Mouse (Mus musculus): ENCODE results near the gene Cops7a.
A peak's percentile ranks its signal among the peaks of the same experiment; 100 is the strongest.

Cops7a gene

DNA sequence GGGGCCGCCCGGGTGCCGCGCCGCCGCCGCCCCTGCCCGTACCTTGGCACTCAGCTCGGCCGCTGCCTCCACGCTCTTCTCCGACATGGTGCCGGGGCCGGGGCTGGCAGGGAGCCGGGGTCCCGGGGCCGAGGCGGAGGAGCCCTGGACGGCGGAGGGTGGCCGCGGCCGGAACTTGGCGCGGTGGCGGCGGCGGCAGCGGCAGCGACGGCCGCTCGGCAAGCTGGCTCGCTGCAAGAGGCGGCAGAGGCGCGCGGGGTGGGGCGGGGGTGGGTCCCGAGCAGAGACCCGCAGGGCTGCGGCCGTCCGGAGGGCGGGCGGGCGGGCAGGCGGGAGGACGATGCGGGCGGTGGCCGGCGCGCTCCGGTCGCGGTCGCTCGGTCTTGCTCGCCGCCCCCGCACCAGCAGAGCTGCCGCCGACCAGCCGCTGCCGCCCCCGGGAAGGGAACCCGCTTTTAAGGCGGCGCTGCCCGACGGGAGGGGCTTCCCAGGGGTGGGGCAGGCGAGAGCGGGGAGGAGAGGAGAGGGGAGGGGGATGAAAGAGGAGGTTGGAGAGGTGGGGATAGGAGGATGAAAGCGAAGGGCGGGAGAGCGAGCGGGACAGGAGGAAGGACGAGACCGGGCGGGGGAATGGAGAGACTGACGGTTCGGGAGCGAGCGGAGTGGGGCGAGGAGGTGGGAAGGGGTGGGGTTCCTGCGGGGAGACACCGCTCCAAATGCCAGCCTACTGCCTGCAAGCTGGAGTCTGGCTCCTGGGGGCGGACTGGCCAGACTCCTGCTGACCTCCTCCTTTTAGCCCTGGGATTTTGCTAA, 47.6 kb downstream of the Cops7a start:
- peak; percentile 93 for DNase-seq

DNA sequence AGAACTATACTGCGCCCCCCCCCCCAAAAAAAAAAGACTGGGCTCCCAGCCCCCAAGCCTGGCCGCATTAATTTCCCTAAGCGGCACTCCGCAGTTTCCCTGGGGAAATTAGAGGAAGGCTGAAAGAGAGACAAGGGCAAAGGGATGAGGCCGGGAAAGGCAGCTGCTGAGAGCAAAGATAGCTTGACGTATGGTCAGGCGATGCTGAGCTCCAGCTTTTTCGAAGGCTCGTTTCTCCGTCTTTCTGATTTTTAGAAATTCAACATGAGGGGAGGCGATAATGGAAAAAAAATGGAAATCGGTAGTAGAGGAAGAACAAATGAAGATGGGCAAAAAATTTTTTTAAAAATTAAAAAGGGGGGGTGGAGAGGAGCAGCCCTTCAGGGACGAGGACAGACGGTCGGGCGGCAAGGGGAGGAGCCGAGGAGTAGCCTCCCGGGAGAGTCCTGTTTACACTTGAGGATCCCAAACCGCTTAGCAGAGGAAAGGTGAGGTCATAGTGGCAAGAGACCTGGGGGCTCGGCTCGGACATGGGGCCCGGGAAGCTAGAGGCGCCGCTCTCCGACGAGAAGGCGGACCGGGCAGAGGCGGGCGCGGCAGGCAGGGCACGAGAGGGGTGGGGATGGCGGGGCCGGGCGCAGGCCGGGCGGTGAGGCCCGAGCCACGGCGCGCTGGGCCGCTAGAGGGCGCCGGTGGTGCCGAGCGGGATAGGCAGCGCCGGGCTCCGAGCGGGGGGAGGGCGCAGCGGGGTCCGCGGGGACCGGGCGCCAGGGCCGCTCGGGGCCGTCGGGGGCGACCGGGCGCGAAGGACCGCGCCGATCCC, 48.4 kb downstream of the Cops7a start:
- DNase-seq = peak; percentile 94

- no peak for DNase-seq
Measured at GRCm38 (mm10) chr6:124915942-124916694, 49.2 kb downstream of the Cops7a start.

GRCm38 (mm10) chr6:124915160-124915941, 50.0 kb downstream of the Cops7a start:
- DNase-seq = no peak

- DNase-seq = no peak
Measured at GRCm38 (mm10) chr6:124914511-124914910, 50.8 kb downstream of the Cops7a start.

GRCm38 (mm10) chr6:124913721-124914285, 51.5 kb downstream of the Cops7a start:
- no peak for DNase-seq

- no peak for DNase-seq
Measured at GRCm38 (mm10) chr6:124913214-124913613, 52.1 kb downstream of the Cops7a start.

DNA sequence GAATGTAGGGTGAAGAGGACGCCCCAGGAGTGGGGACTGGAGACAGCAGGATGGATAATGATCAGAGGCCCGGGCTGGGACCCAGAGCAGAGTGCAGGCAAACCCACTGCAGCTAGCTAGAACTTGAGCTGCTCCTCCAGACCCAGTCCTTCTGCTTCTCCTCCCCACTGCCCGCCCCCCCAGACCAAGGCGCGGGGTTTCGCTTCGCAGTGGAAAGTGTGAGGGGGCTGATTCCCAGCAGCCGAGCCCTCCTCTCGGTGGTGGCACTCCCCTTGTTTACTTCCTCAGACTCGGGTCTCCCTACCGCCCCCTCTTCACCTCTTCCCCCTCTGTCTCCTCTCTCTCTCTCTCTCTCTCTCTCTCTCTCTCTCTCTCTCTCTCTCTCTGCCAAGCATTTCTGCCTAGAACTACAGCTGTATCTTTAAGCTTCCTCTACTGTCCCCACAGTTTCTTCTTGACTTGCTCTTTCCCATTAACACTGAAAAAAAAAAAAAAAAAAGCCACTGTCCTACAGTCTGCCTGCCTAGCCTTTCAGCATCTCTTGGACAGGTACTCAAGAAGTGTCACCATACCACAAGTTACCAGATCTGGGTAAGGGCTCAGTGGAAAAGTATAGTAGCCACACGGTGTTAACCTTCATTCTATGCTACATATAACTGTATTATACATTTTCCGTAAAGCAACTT, 53.7 kb downstream of the Cops7a start, which contains the start of gene Lag3:
TSS of gene Lag3 (minus strand) at position 173 of the 686 bp plus-strand sequence.
- DNase-seq = no peak

GRCm38 (mm10) chr6:124910032-124910431, 55.3 kb downstream of the Cops7a start:
- DNase-seq = no peak

Measured in cerebellum, adult 8-10 months (tissue).